Mouse (Mus musculus) lung, postnatal 10 days (tissue): ENCODE measurements around the gene Zfp872.
"Not testable (repeated sequence)": the region's sequence is repeated elsewhere in the genome, so short reads cannot be mapped to it uniquely, and the experiment has no call there.

Source experiments
- DNase-seq: peaks from one replicate; pipeline ENCODE4 v3.0.0; 2021

Zfp872 gene

DNA sequence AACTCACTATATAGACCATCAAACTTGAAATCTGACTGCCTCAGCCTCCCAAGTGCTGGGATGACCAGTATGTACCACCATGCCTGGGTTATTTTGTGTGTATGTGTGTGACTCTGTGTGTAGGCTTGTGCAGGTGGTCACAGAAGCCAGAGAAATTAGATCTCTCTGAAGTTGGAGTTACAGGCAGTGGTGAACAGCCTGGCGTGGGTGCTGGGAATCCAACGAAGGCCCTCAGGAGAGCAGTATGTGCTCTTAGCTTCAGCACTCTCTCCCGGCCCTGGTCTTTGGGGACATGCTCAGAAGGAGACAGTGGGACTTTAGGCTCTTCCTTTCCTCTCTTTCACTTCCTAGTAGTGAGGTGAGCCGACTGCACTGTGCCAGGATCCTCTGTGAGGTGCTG lies 15.6 kb upstream of the Zfp872 start:
- no peak for DNase-seq

DNA sequence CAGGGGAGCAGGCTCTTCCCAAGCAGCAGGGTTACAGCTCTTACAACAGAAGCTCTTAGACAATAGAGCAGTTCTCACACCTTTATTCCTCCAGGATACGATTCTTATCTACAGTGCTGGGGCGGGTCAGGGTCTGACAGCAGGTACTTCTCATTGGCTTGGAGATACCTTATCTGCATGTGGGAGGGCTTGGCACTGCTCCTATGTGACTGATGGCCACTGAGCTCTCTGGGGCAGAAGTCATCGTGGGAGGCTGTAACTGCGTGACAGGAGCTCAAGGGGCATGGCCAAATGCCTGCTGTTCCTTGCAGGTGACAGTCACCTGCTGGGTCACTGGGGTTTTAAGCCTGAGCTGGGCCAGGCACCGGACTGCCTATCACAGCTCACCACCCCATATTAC lies 8.5 kb downstream of the Zfp872 start:
- DNase-seq: no peak

DNA sequence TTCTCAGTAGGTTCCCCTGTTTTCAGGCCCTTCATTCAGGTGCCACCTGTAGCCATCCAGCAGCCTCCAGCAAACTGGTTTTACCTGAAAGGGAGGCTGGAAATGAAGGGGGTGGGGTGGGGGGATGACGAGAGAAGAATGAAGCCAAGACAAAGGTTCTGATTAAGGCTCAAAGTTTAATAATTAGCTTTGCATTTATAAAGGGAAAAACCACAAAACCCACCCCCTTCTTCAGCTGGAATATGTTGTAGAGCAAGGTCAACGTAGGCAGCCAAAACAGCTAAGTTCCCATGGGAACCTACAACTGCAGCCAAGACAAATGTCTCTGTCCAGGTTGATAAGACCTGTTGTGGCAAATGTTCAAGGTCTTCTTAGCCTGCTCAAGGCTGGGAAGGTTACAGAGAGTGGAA lies 25.9 kb downstream of the Zfp872 start:
- DNase-seq: peak; percentile 47

DNA sequence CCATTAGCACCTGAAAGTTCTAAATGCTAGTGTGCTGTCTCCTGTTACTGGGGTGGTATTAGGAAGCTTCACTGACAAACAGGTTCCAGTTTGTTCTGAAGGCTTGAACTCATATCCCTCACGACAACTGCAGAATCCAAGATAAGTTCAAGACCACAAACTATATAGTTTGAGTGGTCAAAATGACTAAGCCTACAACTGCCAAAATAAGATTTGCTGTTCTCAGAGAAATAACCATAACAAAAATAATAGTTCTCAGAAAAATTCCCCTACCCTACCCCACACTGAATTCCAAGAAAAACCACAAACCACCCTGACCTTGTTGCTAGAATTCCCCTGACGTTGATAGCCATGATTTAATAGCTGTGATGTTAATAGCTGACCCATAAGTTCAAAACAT lies 26.7 kb downstream of the Zfp872 start:
- no peak for DNase-seq

DNA sequence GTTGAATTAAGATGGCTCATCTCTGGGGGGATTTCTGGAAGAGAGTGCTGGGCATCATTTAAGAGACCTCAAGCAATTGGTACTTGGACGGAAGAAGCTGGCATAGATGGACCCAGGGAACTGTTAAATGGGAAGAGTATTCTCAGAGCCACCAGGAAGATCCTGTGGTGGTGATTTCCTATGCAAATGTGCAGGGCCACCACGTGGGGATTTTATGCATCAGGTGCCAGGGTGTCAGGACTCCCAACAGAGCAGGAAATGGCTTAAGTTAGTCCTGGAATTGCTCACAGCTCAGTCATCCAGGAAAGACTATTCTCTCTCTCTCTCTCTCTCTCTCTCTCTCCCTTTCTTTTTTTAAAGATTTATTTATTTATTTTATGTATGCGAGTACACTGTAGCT lies 28.8 kb downstream of the Zfp872 start:
- DNase-seq: no peak

DNA sequence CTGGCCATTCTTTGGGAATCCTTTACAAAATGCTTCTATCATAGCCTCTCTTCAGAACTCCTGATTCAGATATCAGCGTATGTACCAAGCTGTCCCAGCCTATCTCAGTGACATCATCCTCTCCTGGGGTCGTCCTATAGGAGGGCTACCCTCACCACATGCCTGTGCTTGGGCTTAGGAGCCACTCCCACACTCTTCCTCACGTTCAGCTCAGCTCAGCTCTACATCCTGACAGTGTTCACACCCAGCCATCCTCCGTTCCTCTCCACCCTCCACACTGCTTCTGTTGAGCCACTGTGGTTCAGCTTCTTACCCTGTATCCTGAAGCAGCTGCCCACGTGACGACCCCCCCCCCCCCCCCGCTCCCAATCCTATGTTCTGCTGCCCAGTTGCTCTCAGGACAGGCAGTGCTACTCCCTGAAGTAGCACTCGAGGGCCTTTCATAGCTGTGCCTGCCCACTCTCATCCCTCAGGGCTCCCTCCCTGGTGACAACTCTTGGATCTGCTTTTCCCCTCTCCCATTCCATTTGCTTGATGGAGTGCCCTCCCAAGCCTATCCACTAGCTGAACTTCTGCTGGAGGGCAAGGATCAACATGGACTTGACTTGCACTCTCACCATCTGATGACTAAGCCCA lies 30.1 kb downstream of the Zfp872 start:
- DNase-seq: peak; percentile 24

DNA sequence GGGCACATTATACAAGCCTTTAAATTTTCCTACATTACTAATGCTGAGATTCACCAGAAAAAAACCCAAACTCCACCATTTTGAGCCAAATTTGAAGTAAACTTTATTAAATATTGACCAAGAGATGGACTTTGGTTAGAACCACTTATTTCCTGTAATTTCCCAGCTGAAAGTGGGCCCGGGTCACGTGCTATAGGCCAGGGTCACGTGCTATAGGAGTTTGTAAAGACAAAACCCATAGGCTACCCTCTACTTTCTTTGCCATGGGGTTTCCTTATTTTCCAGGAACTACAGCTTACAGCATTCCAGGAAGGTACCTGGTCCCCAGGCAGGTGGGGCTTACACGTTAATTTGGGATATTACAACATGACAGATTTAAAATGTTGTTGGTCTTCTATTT lies 36.2 kb downstream of the Zfp872 start:
- DNase-seq: no peak

DNA sequence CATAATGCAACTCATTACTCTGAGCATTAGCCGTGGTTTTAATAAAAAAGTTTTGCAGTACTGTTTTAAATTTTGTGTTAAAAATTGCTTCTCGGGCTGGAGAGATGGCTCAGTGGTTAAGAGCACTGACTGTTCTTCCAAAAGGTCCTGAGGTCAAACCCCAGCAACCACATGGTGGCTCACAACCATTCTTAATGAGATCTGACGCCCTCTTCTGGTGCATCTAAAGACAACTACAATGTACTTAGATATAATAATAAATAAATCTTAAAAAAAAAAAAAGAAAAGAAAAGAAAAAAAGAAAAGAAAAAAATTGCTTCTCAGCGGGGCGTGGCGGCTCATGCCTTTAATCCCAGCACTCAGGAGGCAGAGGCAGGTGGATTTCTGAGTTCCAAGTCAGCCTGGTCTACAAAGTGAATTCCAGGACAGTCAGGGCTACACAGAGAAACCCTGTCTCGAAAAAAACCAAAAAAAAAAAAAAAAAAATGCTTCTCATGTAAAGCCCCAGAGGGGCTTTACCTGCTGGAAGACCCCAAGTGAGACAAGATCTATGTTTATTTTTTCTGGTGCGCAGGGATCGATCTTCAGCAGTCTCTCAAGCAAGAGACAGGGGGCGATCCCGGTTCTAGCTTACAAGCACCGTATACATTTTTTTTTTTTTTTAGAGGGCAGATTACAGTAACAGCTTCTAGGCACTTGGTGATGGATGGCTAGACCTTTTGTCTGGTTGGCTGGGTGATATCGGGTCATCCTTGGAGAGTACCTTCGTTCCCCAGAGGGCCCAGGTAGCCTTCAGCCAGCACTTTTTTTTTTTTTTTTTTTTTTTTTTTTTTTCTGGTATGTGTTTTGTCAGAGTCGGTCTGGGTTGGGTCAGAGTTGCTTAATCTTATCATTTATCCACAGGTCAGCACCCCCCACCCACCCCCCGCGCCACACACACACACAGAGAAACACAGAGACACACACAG lies 36.9 kb downstream of the Zfp872 start:
- DNase-seq: peak; percentile 48

DNA sequence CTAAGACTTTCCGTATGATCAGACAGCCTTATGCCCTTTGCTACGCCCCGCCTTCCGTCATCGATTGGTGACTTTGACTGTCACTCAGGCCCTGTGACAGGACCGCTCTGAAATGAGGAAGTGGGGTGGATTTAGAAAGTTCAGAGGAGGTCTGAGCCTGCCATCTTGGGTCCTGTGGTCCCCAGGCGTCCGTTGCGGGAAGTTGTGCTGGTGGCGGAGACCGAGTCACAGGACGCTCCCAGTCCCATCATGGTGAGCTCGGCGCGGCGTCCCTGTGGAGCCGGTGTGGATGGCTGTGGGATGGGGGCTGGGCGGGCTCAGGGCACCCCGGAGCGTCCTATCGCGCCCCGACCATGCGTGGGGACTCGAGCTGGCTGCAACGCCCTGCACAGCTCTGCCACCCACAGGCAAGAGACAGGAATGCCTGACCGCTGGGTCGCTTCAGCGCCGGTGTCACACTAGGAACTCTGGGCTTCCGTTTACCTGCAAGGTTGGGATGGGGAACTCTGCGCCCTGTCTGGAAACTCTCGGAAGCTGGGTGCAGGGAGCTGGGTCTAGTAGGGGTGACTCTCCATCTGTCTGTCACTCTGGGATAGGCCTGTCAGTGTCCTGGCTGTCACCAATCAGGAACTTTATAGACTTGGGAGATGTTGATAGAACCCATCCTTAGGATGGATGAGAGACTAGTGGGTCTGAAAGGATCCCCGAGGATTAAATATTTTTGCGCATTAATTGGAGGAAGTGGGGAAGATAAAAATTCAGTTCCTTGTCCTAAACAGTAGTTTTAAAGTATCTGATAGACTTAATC lies 37.9 kb downstream of the Zfp872 start, which contains the start of gene Zfp809:
TSS of gene Zfp809 (plus strand) at position 134 of the 808 bp plus-strand sequence.
- peak; percentile 100 for DNase-seq

DNA sequence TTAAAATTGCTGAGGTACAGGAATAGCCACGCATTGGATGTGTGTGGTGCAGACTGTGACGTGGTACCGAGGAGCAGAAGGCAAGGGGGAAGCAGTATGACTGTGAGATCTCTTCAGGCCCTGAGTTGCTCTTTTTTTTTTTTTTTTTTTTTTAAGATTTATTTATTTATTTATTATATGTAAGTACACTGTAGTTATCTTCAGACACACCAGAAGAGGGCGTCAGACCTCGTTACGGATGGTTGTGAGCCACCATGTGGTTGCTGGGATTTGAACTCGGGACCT lies 38.4 kb downstream of the Zfp872 start:
- not testable (repeated sequence) for DNase-seq

DNA sequence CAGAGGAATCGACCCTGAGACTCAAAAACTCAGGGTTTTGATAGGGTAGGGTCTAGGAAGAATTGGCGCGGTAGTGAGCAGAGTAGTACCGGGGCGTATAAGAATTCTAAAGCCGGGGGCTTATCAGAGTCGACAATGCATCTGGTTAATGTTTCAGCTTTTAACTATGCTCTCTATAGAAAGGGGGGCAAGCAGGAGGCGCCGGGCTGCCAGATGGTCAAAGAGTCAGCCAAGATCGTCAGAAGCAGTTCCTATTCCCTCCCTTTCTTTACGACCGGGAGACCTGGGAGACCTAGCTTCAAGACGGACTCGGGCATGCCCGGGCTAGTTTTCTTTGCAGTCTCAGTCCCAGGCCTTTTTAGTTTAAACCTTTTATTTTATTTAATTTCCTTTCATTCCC lies 39.0 kb downstream of the Zfp872 start:
- peak; percentile 57 for DNase-seq

DNA sequence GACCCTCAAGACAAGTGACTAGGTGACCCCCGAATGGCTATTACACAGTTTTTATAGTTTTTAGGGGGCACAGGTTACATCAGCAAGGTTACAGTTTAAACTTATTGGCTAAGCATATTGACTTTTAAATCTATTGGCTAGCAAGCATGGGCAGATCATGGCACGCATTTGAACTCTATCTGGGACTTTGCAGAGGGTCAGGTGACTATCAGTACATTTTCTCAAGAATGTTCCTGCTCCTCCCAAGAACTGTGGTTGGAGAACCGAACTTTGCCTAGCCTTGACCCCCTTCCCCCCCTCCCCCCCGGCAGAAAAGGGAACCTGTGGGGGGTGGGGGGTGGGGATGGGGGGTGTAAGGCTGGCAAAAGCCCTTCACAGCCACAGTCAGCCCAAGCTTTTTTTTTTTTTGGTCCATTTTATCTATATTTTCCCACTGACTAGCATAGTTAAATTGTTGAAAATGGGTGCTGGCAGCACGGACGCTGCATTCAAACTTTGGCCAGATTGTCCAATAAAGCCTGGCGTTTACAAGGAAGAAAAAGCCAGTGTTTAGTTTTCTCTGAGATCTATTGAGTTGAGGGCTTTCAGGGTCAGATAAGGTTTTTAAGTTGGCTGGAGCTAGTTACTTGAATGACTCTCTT lies 41.6 kb downstream of the Zfp872 start:
- DNase-seq: no peak

DNA sequence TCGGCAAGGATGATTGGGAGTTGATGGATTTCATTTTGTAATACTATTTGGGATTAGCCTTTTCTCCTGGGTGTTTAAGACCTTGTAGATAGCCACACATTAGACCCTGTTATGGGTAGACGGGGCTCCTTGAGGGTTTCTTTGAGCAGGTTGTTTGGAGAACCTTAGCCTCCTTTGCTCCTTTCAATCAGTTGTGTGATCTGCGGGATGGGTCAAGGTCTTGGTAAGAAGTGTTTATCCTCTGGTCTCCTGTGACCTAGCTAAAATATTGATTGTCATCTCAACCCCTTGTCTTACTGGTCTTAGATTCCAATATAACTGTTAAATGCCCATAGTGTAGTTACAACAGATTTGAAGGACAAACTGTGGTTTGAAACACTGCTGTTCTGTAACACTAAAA lies 42.2 kb downstream of the Zfp872 start:
- DNase-seq: no peak

DNA sequence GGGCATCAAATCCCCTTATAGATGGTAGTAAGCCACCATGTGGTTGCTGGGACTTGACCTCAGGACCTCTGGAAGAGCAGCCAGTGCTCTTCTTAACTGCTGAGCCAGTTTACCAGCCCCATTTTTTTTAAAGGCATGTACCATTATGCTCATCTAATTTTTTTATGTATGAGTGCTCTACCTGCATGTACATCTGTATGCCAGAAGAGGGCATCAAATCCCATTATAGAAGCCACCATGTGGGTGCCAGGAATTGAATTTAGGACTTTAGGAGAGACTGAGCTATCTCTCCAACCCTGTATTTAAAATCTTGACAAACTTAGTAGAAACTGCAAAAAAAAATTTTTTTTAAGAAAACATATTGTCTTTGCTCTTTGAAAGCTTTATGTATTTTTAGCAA lies 42.7 kb downstream of the Zfp872 start:
- DNase-seq: no peak

DNA sequence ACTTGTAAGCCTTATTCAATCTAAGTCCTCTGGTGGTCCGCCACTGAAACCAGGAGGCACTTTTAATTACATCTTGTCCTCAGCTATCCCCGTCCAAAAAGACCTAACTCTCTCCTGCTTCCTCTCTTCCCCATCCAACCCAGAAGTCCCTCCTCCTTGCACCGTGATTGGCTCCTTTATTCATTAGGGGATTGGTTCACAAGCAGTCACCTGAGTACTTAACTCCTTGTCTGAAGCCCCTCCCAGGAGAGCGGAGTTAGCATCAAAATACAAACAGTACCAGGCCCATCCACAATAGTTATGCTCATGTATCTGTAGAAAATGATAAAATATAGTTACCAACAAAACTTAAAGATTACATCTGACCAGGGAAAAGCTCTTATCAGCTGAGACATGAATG lies 52.1 kb downstream of the Zfp872 start:
- no peak for DNase-seq

DNA sequence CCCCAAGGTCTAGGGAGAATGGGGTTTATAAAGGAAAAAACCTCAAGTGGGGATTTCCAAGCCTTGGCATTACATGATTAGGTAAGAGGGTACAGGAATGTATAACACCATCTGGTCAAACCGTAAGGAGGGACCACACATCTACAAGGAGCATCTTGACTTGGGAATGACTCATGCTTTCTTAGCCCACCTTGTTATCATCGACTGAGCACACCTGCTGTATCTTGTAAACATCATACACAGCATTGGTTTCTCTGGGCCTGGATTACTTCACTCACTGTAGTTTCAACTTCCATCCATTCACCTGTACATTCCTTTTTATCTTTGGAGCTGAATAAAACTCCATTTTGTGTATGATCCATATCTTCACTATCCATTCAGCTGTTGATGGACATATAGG lies 56.4 kb downstream of the Zfp872 start:
- no peak for DNase-seq
